Mouse (Mus musculus) layer of hippocampus, adult 2 months (tissue): Measurements from ENCODE around the gene Elf1. TPM values are rescaled to one million over a fixed set of nuclear protein-coding genes. Genes with fewer than 3 reads are reported as not detected.
"Not testable (repeated sequence)": the region's sequence is repeated elsewhere in the genome, so short reads cannot be mapped to it uniquely, and the experiment has no call there.

ENCODE experiments used
- DNase-seq, 2 experiments: peaks; one replicate each; pipeline ENCODE4 v3.0.0; 2022; ENCODE audit warnings: low spot score in 2 of 2
- H3K27ac ChIP-seq: fragments of 200-600 bp; 2 replicates; pipeline ENCODE4 v1.8.1; 2022
- H3K4me3 ChIP-seq: fragments of 200-600 bp; 2 replicates; pipeline ENCODE4 v1.8.1; 2022; ENCODE audit warnings: mild to moderate bottlenecking
- CTCF ChIP-seq: fragments of 200-600 bp; conservative IDR thresholded peaks from 2 replicates; pipeline ENCODE4 v1.8.1; 2022; ENCODE audit warnings: antibody characterized with exemption, mild to moderate bottlenecking, moderate library complexity
- total RNA-seq, 2 experiments: library from RNA; stranded (reverse); gene quantifications; 2 replicates each; pipeline ENCODE4 v1.2.3; 2021

The Elf1 gene
- total RNA-seq, 2 experiments from 2014 or later, result 4.6 to 4.8 TPM

- DNase-seq, result no peak
- Histone ChIP-seq H3K4me3 (no peak overlapping the region), H3K27ac (no peak overlapping the region)
- TF ChIP-seq CTCF, result no peak
Measured at GRCm38 (mm10) chr14:79534206-79534605, 53.2 kb downstream of the Elf1 start.

- H3K4me3 ChIP-seq, H3K27ac ChIP-seq: not testable (repeated sequence)
Measured at GRCm38 (mm10) chr14:79534656-79535055, 53.7 kb downstream of the Elf1 start.

GRCm38 (mm10) chr14:79535318-79535717, 54.3 kb downstream of the Elf1 start:
- no peak overlapping the region; the same call in 1 of the 2 replicates for H3K4me3 ChIP-seq
- DNase-seq, result no peak
- H3K27ac ChIP-seq, result peak overlapping the region; percentile 36; the same call in 1 of the 2 replicates
- TF ChIP-seq CTCF, result no peak

More at GRCm38 (mm10) chr14:79534656-79535055, 53.7 kb downstream of the Elf1 start:
- DNase-seq, result not testable (repeated sequence)

- DNase-seq, result no peak
- TF ChIP-seq CTCF, result no peak
- Histone ChIP-seq H3K27ac (no peak overlapping the region), H3K4me3 (no peak overlapping the region)
Measured at GRCm38 (mm10) chr14:79536011-79536410, 55.0 kb downstream of the Elf1 start.

- no peak for DNase-seq
- TF ChIP-seq CTCF, result no peak
- no peak overlapping the region for H3K27ac ChIP-seq
- H3K4me3 ChIP-seq, result no peak overlapping the region
Measured at GRCm38 (mm10) chr14:79536837-79537236, 55.8 kb downstream of the Elf1 start.

GRCm38 (mm10) chr14:79537463-79537862, 56.5 kb downstream of the Elf1 start:
- no peak for TF ChIP-seq CTCF
- Histone ChIP-seq H3K27ac (no peak overlapping the region), H3K4me3 (no peak overlapping the region)
- no peak for DNase-seq

GRCm38 (mm10) chr14:79537921-79538320, 56.9 kb downstream of the Elf1 start:
- no peak overlapping the region for H3K27ac ChIP-seq
- no peak for TF ChIP-seq CTCF
- no peak overlapping the region for H3K4me3 ChIP-seq
- DNase-seq, result no peak

GRCm38 (mm10) chr14:79541606-79542005, 60.6 kb downstream of the Elf1 start:
- Histone ChIP-seq H3K27ac (no peak overlapping the region), H3K4me3 (no peak overlapping the region)
- DNase-seq, result no peak
- TF ChIP-seq CTCF, result no peak

- Histone ChIP-seq H3K4me3 (no peak overlapping the region), H3K27ac (peak overlapping the region; percentile 73)
- TF ChIP-seq CTCF, result peak; percentile 20; the same call in 1 of the 2 replicates
- peak; percentile 59 to 61 for DNase-seq
Measured at GRCm38 (mm10) chr14:79549343-79549742, 68.3 kb downstream of the Elf1 start.

- no peak for TF ChIP-seq CTCF
- no peak for DNase-seq
Measured at GRCm38 (mm10) chr14:79551929-79552328, 70.9 kb downstream of the Elf1 start.

GRCm38 (mm10) chr14:79552854-79553253, 71.9 kb downstream of the Elf1 start:
- Histone ChIP-seq H3K4me3 (no peak overlapping the region), H3K27ac (no peak overlapping the region)
- no peak for DNase-seq
- TF ChIP-seq CTCF, result no peak

More at GRCm38 (mm10) chr14:79551929-79552328, 70.9 kb downstream of the Elf1 start:
- Histone ChIP-seq H3K27ac (no peak overlapping the region), H3K4me3 (no peak overlapping the region)

- TF ChIP-seq CTCF, result no peak
Measured at GRCm38 (mm10) chr14:79557796-79558195, 76.8 kb downstream of the Elf1 start.

GRCm38 (mm10) chr14:79562745-79563144, 81.8 kb downstream of the Elf1 start:
- DNase-seq, result peak in 1 of 2 experiments; percentile 4
- H3K4me3 ChIP-seq, result no peak overlapping the region
- peak overlapping the region; percentile 12; the same call in 1 of the 2 replicates for H3K27ac ChIP-seq
- TF ChIP-seq CTCF, result peak; percentile 82

More at GRCm38 (mm10) chr14:79557796-79558195, 76.8 kb downstream of the Elf1 start:
- Histone ChIP-seq H3K27ac (no peak overlapping the region), H3K4me3 (no peak overlapping the region)
- no peak for DNase-seq

GRCm38 (mm10) chr14:79564784-79565183, 83.8 kb downstream of the Elf1 start:
- TF ChIP-seq CTCF, result peak; percentile 40
- no peak for DNase-seq
- no peak overlapping the region for H3K27ac ChIP-seq

More at GRCm38 (mm10) chr14:79564784-79565183, 83.8 kb downstream of the Elf1 start:
- H3K4me3 ChIP-seq, result no peak overlapping the region
